Mouse (Mus musculus) G1E-ER4 (cell line): ENCODE measurements around the gene Agpat1. TPM values are rescaled to one million over a fixed set of nuclear protein-coding genes. Genes with fewer than 3 reads are reported as not detected.

Source experiments
- GATA1 ChIP-seq: IDR thresholded peaks from one replicate; pipeline ENCODE4 v1.8.0; 2012; ENCODE audit warnings: low read length, inconsistent platforms
- polyA plus RNA-seq: library from polyadenylated mRNA; stranded (reverse); fragments of >175 nt; gene quantifications from 2 replicates; pipeline ENCODE4 v1.2.3, GENCODE M21; 2012

Agpat1 gene
- polyA plus RNA-seq, 1 experiment = 143 TPM

DNA sequence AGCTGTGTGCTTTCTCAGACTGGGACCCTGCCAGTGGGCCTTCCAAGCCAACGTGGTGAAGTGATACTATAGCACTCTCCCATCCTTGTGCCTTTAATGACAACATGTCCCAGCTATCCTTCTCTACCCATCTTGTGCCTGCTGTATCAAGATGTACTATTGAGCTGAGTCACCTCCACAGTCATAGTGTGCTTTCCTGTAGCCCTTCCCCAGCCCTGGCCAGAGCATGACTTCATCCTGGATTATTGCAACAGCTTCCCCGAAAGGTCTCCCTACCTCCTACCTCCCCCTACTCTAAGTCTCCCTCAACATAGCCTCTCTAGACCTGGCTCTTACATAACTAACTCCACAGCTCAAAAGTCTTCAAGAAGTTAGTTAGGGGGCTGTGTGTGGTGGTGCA, 31.6 kb downstream of the Agpat1 start:
- TF ChIP-seq GATA1 = no peak

GRCm38 (mm10) chr17:34637459-34637858, 33.4 kb downstream of the Agpat1 start:
- no peak for TF ChIP-seq GATA1

DNA sequence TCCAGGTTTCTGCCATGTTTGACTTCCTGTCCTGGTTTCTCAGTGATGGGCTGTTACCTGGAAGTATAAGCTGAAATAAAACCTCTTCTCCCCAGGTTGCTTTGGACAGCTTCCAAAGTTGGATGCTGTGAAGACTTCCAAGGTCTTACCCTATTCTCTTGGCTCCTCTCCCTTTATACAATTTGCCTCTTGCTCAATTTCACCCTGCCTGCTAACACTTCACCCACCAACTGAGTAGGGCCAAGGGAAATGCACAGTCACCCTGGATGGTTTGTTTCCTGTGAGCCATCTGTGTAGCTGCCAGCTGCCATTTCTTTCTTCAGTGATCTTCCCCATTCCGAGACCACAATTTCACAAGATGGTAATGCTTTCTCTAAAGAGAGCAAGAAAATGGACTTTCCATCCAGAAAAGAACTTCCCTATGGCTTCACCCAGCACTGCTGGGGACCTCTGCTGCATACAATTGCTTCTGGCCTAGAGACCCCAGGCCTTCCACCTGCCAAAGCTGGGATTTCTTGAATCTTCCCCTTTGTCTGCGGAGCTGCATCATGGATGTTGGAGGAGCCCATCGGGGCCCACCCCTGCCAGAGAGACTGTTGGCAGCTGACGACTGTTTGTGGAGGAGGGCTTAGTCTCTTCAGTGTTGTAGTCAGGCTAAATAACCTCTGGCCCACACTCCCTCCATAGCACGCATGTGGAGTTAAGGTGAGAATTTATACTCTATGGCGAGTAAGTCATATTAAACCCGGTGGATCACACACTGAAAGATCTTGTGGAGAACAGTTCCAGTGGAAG, 35.6 kb downstream of the Agpat1 start:
- no peak for TF ChIP-seq GATA1

DNA sequence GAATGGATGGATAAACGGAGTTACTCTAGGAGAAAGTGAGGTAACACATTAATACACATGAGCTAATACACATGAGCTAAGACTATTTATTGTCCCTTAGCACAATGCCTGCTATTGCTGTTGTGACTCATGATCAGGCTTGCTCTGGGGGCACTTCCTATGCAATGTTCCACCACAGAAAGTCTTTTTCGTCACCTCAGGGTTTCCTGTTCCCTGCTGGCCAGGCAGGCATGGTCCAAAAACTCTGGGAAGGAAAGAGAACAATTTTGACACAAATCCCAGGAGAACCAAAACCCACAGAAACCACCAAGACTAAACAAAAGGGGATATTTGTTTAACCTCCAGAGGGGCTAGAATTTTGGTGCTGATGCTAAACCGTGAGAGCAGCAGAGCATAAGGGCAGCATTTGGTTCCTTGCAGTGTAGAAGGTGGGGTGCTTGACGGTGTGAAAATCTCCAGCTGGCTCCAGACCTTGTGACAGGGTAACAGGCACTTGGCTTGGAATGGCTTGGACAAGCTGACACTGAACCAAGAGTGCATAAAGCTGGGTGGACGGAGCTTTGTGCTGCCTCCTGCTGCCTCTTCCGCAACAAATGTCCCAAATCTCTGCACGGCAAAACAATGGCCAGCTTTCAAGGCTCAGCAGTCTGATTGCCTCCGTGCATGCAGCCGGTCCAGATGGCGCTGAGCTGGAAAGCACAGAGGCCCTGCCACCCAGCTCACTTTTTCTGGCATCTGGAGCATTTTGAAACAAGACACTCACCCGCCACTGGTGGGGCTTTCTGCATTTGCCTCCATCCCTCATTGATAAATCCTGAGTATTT, 36.9 kb downstream of the Agpat1 start:
- TF ChIP-seq GATA1 = no peak

- no peak for TF ChIP-seq GATA1
Measured at GRCm38 (mm10) chr17:34641945-34642344, 37.9 kb downstream of the Agpat1 start.

DNA sequence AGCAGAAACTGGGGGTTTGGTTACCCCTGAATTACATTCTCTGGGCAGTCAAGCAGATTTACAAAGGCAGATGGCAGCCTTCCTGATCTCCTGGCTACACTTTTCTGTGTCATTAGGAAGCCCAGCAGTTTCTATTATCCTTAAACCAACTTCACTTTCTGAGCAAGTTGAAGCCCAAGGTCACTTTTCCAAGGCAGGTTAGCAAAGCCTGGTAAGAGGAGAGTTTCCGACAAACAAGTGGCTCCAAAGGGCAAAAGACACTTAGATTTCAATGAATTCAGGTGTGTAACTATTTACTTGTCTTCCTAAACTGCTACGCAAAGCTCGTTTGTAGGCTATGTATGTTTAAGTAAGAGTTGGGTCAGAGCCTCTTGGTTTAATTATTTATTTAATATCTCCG, 39.3 kb downstream of the Agpat1 start:
- TF ChIP-seq GATA1 = no peak

DNA sequence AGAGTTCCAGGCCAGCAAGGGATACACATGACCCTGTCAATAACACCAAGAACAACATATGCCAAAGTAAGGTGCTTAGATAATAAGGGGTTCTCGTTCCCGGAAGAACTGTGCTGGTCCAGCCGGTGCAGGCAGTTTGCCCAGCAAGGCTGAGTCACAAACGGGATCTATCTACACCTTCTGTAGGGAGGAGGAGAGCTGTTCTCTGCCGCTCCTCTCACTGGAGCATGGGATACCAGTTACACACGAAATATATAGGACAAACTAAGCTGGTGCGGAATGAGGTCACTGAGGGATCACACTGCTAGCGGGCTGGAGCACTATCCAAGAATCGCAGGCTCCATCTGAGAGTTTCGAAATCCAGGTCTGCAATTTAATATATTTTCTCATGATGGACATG, 39.9 kb downstream of the Agpat1 start:
- no peak for TF ChIP-seq GATA1

DNA sequence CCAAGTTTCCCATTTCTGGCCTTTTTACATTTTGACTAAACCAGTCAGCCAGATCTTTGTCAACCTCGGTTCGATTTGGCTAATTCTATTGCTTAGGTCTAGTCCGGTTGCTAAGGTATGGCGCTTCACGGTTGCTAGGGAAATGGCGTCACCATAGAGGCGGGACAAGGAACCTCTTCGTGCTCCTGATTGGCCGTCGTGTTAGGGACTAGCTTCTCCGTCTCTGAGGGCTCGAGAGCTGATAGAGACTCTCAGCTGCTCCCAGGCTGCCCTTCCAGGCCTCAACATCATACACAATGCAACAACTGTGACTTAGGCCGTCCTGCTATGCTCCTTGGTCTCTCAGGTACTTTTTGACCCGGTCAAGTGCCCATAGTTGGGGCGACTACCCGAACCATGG, 40.5 kb downstream of the Agpat1 start, which contains the start of gene Fkbpl:
Gene Fkbpl, plus strand, starts transcription at position 157 of the 400 bp plus-strand sequence.
- TF ChIP-seq GATA1 = no peak

DNA sequence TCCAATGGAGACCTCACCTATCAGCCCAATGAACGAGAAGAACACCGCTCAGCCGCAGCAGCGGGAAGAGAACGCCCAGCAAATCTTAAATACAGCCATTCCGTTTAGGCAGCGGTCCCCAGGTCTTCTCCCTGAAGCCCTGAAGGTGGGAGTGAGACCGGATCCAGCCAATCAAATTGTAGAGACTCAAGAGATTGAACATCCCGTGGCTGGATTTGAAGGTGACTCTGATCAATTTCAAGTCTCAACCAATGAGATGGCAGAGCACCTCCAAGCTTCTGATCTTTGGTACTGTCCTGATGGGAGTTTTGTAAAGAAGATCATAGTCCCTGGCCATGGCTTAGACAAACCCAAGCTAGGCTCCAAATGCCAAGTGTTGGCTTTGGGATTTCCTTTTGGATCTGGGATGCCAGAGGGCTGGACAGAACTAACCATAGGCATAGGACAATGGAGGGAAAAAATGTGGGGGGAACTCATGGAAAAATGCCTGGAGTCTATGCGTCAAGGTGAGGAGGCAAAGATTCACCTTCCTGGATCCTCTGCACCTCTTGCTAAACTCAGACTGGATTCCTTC, 41.3 kb downstream of the Agpat1 start:
- TF ChIP-seq GATA1 = no peak

DNA sequence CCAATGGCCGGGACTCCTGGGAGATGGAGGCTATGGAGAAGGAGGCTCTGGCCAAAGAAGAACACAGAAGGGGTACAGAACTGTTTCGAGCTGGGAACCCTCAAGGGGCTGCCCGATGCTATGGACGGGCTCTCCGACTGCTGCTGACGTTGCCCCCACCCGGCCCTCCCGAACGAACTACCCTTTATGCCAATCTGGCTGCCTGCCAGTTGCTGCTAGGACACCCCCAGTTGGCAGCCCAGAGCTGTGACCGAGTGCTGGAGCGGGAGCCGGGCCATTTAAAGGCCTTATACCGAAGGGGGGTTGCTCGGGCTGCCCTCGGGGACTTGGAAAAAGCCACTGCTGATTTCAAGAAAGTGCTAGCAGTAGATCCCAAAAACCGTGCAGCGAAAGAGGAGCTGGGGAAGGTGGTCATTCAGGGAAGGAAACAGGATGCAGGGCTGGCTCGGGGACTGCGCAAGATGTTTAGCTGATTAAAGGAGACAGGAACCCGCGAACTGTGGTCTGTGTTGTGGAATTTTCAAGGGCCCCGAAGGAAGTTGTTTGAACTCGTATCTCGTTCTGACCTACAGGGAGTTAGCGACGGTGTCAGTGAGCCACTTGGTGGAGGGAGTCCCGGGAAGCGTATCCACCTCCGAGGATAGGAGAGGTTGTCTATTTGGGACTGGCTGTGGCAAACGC, 41.9 kb downstream of the Agpat1 start:
- TF ChIP-seq GATA1 = no peak

GRCm38 (mm10) chr17:34646906-34647787, 43.1 kb downstream of the Agpat1 start, which contains the start of gene Atf6b:
TSS of gene Atf6b (plus strand) at chr17:34647146.
- no peak for TF ChIP-seq GATA1

DNA sequence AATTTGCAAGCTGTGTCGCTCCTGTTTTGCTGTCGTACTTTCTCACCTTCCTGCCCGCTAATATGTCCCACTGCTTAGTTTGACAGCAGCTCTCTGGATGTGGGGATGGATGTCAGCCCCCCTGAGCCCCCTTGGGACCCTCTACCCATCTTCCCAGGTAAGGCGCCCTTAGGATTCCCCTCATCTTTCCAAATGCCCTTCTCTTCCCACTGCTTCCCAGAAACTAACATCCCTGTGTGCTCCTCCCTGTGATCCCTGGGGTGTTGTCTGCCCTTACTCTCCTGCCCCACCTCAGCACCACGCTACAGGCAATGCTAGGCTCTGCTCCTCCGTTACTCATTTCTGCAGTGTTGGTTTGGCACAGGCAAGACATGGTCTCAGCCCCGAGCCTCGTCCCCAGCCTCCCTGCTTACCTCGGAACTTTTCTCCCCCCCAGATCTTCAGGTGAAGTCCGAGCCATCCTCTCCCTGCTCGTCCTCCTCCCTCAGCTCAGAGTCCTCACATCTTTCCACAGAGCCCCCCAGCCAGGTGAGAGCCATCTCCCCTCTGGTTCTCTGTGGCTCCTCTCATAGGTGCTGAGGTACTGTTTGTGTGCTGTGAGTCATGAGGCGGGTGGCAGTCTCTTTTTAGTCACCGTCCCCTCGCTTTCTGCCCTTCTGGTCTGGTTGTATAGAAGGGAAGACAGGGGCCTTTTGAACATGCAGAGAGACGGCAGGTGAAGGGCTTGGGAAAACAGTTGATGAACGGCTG, 44.3 kb downstream of the Agpat1 start:
- no peak for TF ChIP-seq GATA1

GRCm38 (mm10) chr17:34649106-34649864, 45.2 kb downstream of the Agpat1 start:
- TF ChIP-seq GATA1 = no peak
